In genomic region chr14:72292656-72293299, GRCm38 (mm10) we compare ENCODE assay signal across 10 mouse cellular contexts.
A peak's percentile ranks its signal among the peaks of the same experiment; 100 is the strongest.
DNase-seq lines count a peak whose midpoint lies in the region; ATAC-seq and TF ChIP-seq lines count a peak whose summit lies in the region.
"Had no signal": no experiment of that assay in that cellular context is flagged by ENCODE, and none has a peak within 500 bp of the region (broad histone marks: within the 10 kb centered on the region; RNA-seq: fewer than 3 reads in every experiment).

No protein-coding gene starts in this region.

- no peaks in the 10 kb centered on the region for H3K9me3 ChIP-seq in hindbrain, embryonic 13.5 days

- H3K27ac ChIP-seq in left cerebral cortex, adult 2 months, result no peak overlapping the region
- no peak overlapping the region for H3K27ac ChIP-seq in hindbrain, embryonic 13.5 days
- H3K27ac ChIP-seq: stomach, postnatal 0 days had no signal

- peak; percentile 47; the same call in 1 of the 2 replicates for ATAC-seq in frontal cortex, adult (ENCODE audit: low TSS enrichment)
- ATAC-seq in hindbrain, embryonic 13.5 days (ENCODE audit: low FRiP score), result no peak

- H3K4me2 ChIP-seq in hindbrain, embryonic 13.5 days, result no peak overlapping the region
- H3K4me2 ChIP-seq: liver, embryonic 11.5 days had no signal

- H3K36me3 ChIP-seq in hindbrain, embryonic 13.5 days, result no peaks in the 10 kb centered on the region

- H3K9ac ChIP-seq in hindbrain, embryonic 13.5 days, result no peak overlapping the region

- intact Hi-C loops in left cerebral cortex, adult 2 months (cut with DNase I), result loop anchor here (2.0 to 5.0 kb wide), 6 partner anchors 105 to 1512 kb away; no protein-coding TSS in a partner anchor

- no peak overlapping the region for H3K4me3 ChIP-seq in left cerebral cortex, adult 2 months
- no peak overlapping the region for H3K4me3 ChIP-seq in hindbrain, embryonic 13.5 days

- H3K4me1 ChIP-seq in hindbrain, embryonic 13.5 days (replicated peaks), result peaks cover 24% of the 10 kb centered on the region

- DNase-seq in frontal cortex, postnatal 25 days (ENCODE audit: low spot score in 2 of 2), result no peak
- DNase-seq in left cerebral cortex, adult 2 months (ENCODE audit: extremely low spot score in 1 of 2, low spot score in 2 of 2), result peak; percentile 11
- no peak for DNase-seq in left cerebral cortex, adult 11 months (ENCODE audit: low spot score)
- peak; percentile 41 for DNase-seq in brain, adult 2 months (ENCODE audit: low read depth, low spot score)
- peak; percentile 12 for DNase-seq in lung, postnatal 25 days (ENCODE audit: low spot score)
- DNase-seq in embryo, embryonic 11 days, result no peak

- no peak for TF ChIP-seq CTCF in left cerebral cortex, adult 2 months (IDR thresholded peaks at IDR 0.05)

- no peaks in the 10 kb centered on the region for H3K27me3 ChIP-seq in hindbrain, embryonic 13.5 days

- 69% methylated on average over 7 of the region's 7 CpGs for WGBS in hindbrain, embryonic 13.5 days

Comparison
In these comparisons a context has a peak if more than half of its experiments do, and no peak if none do; other contexts are left out.
1. DNase-seq: peak in left cerebral cortex, adult 2 months (2 of 2), brain, adult 2 months (single experiment) and lung, postnatal 25 days (single experiment); none in frontal cortex, postnatal 25 days (0 of 2), left cerebral cortex, adult 11 months (single experiment) and embryo, embryonic 11 days (single experiment).